Mouse (Mus musculus) hindbrain, postnatal 0 days (tissue): ENCODE measurements around the gene Gm13941. TPM values are rescaled to one million over a fixed set of nuclear protein-coding genes. Genes with fewer than 3 reads are reported as not detected.

Experiments used
- ATAC-seq: fragments of 200-750 bp; cut with Nextera tagmentation; 2 replicates; pipeline ENCODE4 v1.8.0; 2017; ENCODE audit warnings: mild to moderate bottlenecking, moderate TSS enrichment, moderate library complexity
- DNase-seq: peaks from one replicate; pipeline ENCODE4 v3.0.0-alpha.2; 2015; ENCODE audit warnings: low spot score
- H3K27ac ChIP-seq: fragments of 300-500 bp; sonication (generic); 2 replicates; pipeline ENCODE4 v1.5.1; 2014; ENCODE audit warnings: mild to moderate bottlenecking
- H3K27me3 ChIP-seq: fragments of 300-500 bp; sonication (generic); 2 replicates; pipeline ENCODE4 v1.6.1; 2014; ENCODE audit warnings: low read length, mixed read lengths; ENCODE audit not compliant: insufficient read depth
- H3K36me3 ChIP-seq: fragments of 300-500 bp; sonication (generic); 2 replicates; pipeline ENCODE4 v1.6.1; 2014; ENCODE audit warnings: low read length, mixed read lengths; ENCODE audit not compliant: insufficient read depth
- H3K4me1 ChIP-seq: fragments of 300-500 bp; sonication (generic); 2 replicates; pipeline ENCODE4 v1.6.1; 2014; ENCODE audit warnings: antibody characterized with exemption, low read length, mixed read lengths; ENCODE audit not compliant: insufficient read depth
- H3K4me2 ChIP-seq: fragments of 300-500 bp; sonication (generic); 2 replicates; pipeline ENCODE4 v1.6.1; 2014; ENCODE audit warnings: low read depth, mild to moderate bottlenecking, low read length, moderate library complexity, mixed read lengths
- H3K4me3 ChIP-seq: fragments of 300-500 bp; sonication (generic); 2 replicates; pipeline ENCODE4 v1.5.1; 2014; ENCODE audit warnings: low read length
- H3K9ac ChIP-seq: fragments of 300-500 bp; sonication (generic); replicated peaks from 2 replicates; pipeline ENCODE4 v1.6.1; 2014; ENCODE audit warnings: mild to moderate bottlenecking, low read length, moderate library complexity, mixed read lengths
- H3K9me3 ChIP-seq: fragments of 300-500 bp; sonication (generic); 2 replicates; pipeline ENCODE4 v1.6.1; 2016; ENCODE audit warnings: low read length, mixed read lengths
- CTCF ChIP-seq: IDR thresholded peaks from 2 replicates; pipeline ENCODE4 v1.5.1; 2016; ENCODE audit warnings: antibody characterized with exemption, control low read depth, low read depth
- WGBS: fragments of 180-500 bp; shearing (Covaris S2); extraction: QIAGEN DNeasy Blood & Tissue Kit; methylation state at CpG from one replicate; pipeline ENCODE4 v1.1.7; 2014; 5-methylcytosine and 5-hydroxymethylcytosine counted together
- polyA plus RNA-seq: library from polyadenylated mRNA; unstranded; fragments of >200 nt; fragmentation: Nextera tagmentation; extraction: Ambion mirVana; gene quantifications from 2 replicates; pipeline ENCODE4 v1.2.1, GENCODE M21; 2015
- total RNA-seq: library from RNA; depleted of rRNA; stranded (reverse); fragments of >200 nt; gene quantifications from 2 replicates; pipeline ENCODE4 v1.2.3, GENCODE M21; 2014; rRNA removed

Gm13941 gene
- not detected in 2 replicates for total RNA-seq
- polyA plus RNA-seq: not detected in 2 replicates

GRCm38 (mm10) chr2:111105882-111106281 lies at the start of gene Gm13941:
Gene Gm13941 (minus strand): TSS chr2:111105982.
- DNase-seq: no peak
- no peak for ATAC-seq
- Histone ChIP-seq H3K36me3 (no peaks in the 10 kb centered on the region), H3K27ac (no peak within 1 kb of the TSS), H3K9ac (no peak within 1 kb of the TSS), H3K4me2 (no peak within 1 kb of the TSS), H3K4me3 (no peak within 1 kb of the TSS), H3K27me3 (no peaks in the 10 kb centered on the region), H3K4me1 (no peaks in the 10 kb centered on the region), H3K9me3 (no peaks in the 10 kb centered on the region)
- TF ChIP-seq CTCF: no peak

GRCm38 (mm10) chr2:111152836-111153235 lies 47.1 kb upstream of the Gm13941 start, which contains the start of gene Gm15130:
Gene Gm15130 (minus strand): TSS chr2:111152936.
- Histone ChIP-seq H3K4me3 (no peak within 1 kb of the TSS), H3K4me2 (no peak within 1 kb of the TSS), H3K9me3 (no peaks in the 10 kb centered on the region), H3K36me3 (no peaks in the 10 kb centered on the region), H3K9ac (no peak within 1 kb of the TSS), H3K27ac (no peak within 1 kb of the TSS), H3K4me1 (no peaks in the 10 kb centered on the region), H3K27me3 (no peaks in the 10 kb centered on the region)
- no peak for DNase-seq
- 70% methylated on average over 2 of the region's 2 CpGs for WGBS
- no peak for ATAC-seq
- TF ChIP-seq CTCF: no peak

GRCm38 (mm10) chr2:111135739-111136138 lies 30.0 kb upstream of the Gm13941 start:
- no peak for TF ChIP-seq CTCF

GRCm38 (mm10) chr2:111058586-111059261 lies 47.1 kb downstream of the Gm13941 start:
- TF ChIP-seq CTCF: peak; percentile 83

More at GRCm38 (mm10) chr2:111135739-111136138, 30.0 kb upstream of the Gm13941 start:
- ATAC-seq: no peak
- Histone ChIP-seq H3K4me2 (no peak overlapping the region), H3K27me3 (no peaks in the 10 kb centered on the region), H3K9ac (no peak overlapping the region), H3K27ac (no peak overlapping the region), H3K36me3 (no peaks in the 10 kb centered on the region), H3K4me1 (no peaks in the 10 kb centered on the region), H3K4me3 (no peak overlapping the region), H3K9me3 (no peaks in the 10 kb centered on the region)
- WGBS: 68% methylated on average over 5 of the region's 5 CpGs
- DNase-seq: no peak

More at GRCm38 (mm10) chr2:111058586-111059261, 47.1 kb downstream of the Gm13941 start:
- Histone ChIP-seq H3K4me1 (no peaks in the 10 kb centered on the region), H3K27me3 (no peaks in the 10 kb centered on the region), H3K36me3 (no peaks in the 10 kb centered on the region), H3K4me2 (no peak overlapping the region), H3K9ac (no peak overlapping the region), H3K9me3 (no peaks in the 10 kb centered on the region), H3K4me3 (no peak overlapping the region), H3K27ac (no peak overlapping the region)
- ATAC-seq: peak; percentile 90
- DNase-seq: peak; percentile 76
- WGBS: 98% methylated on average over 1 of the region's 1 CpGs

Other genes with a start within 250 kb of the Gm13941 start
- 1.4 and 2.6 TPM in 2 replicates for gene Ano3, start 155.1 kb downstream of the Gm13941 start, total RNA-seq
- gene Ano3, start 155.1 kb downstream of the Gm13941 start, polyA plus RNA-seq: 0.89 and 1.2 TPM in 2 replicates
- gene Gm15130, start 47.0 kb upstream of the Gm13941 start, total RNA-seq: not detected in 2 replicates
- not detected in 2 replicates for gene Gm15130, start 47.0 kb upstream of the Gm13941 start, polyA plus RNA-seq
- gene 4930430A15Rik, start 123.6 kb upstream of the Gm13941 start, total RNA-seq: not detected in 2 replicates
- not detected in 2 replicates for gene 4930430A15Rik, start 123.6 kb upstream of the Gm13941 start, polyA plus RNA-seq
- gene Olfr1275, start 129.3 kb upstream of the Gm13941 start, total RNA-seq: not detected in 2 replicates
- gene Olfr1275, start 129.3 kb upstream of the Gm13941 start, polyA plus RNA-seq: not detected in 2 replicates
- gene Olfr1276, start 148.5 kb upstream of the Gm13941 start, total RNA-seq: not detected in 2 replicates
- gene Olfr1276, start 148.5 kb upstream of the Gm13941 start, polyA plus RNA-seq: not detected in 2 replicates
- gene Olfr1277, start 168.1 kb upstream of the Gm13941 start, total RNA-seq: not detected in 2 replicates
- not detected in 2 replicates for gene Olfr1277, start 168.1 kb upstream of the Gm13941 start, polyA plus RNA-seq
- not detected in 2 replicates for gene Olfr1278, start 184.2 kb upstream of the Gm13941 start, total RNA-seq
- not detected in 2 replicates for gene Olfr1278, start 184.2 kb upstream of the Gm13941 start, polyA plus RNA-seq
- gene Olfr1279, start 194.7 kb upstream of the Gm13941 start, total RNA-seq: not detected in 2 replicates
- gene Olfr1279, start 194.7 kb upstream of the Gm13941 start, polyA plus RNA-seq: not detected in 2 replicates
- not detected in 2 replicates for gene Olfr1280, start 208.0 kb upstream of the Gm13941 start, total RNA-seq
- not detected in 2 replicates for gene Olfr1280, start 208.0 kb upstream of the Gm13941 start, polyA plus RNA-seq
- not detected in 2 replicates for gene Olfr1281, start 220.5 kb upstream of the Gm13941 start, total RNA-seq
- gene Olfr1281, start 220.5 kb upstream of the Gm13941 start, polyA plus RNA-seq: not detected in 2 replicates
- gene Olfr1282, start 230.1 kb upstream of the Gm13941 start, total RNA-seq: not detected in 2 replicates
- gene Olfr1282, start 230.1 kb upstream of the Gm13941 start, polyA plus RNA-seq: not detected in 2 replicates